Mouse (Mus musculus): ENCODE measurements around the gene Snx29. TPM values are rescaled to one million over a fixed set of nuclear protein-coding genes. Genes with fewer than 3 reads are reported as not detected.
"Not testable (repeated sequence)": the region's sequence is repeated elsewhere in the genome, so short reads cannot be mapped to it uniquely, and the experiment has no call there.

Snx29 gene
- polyA plus RNA-seq, 1 experiment from 2014 or later, result 10.0 TPM

GRCm38 (mm10) chr16:11508341-11508740 lies 185.6 kb downstream of the Snx29 start:
- Histone ChIP-seq H3K27me3 (replicated peaks; ENCODE audit: insufficient read depth, low read length) (no peaks in the 10 kb centered on the region), H3K9me3 (ENCODE audit: low read length) (no peaks in the 10 kb centered on the region), H3K9ac (replicated peaks; ENCODE audit: low read depth) (no peak overlapping the region), H3K4me1 (ENCODE audit: insufficient read depth, low read depth, low read length) (no peaks in the 10 kb centered on the region), H3K27ac (ENCODE audit: low read length) (no peak overlapping the region), H3K36me3 (ENCODE audit: insufficient read depth, low read length) (no peaks in the 10 kb centered on the region), H3K4me2 (replicated peaks; ENCODE audit: low read depth, low read length) (no peak overlapping the region), H3K4me3 (ENCODE audit: low read depth, low read length) (no peak overlapping the region)
- TF ChIP-seq EP300 (IDR thresholded peaks at IDR 0.05) (no peak), CTCF (IDR thresholded peaks at IDR 0.05) (no peak)
- ATAC-seq, result no peak
- 89% methylated on average over 7 of the region's 7 CpGs for WGBS
- no peak for DNase-seq (ENCODE audit: low spot score)

GRCm38 (mm10) chr16:11510416-11510815 lies 187.7 kb downstream of the Snx29 start:
- Histone ChIP-seq H3K27ac (ENCODE audit: low read length) (no peak overlapping the region), H3K9ac (replicated peaks; ENCODE audit: low read depth) (no peak overlapping the region), H3K36me3 (ENCODE audit: insufficient read depth, low read length) (no peaks in the 10 kb centered on the region), H3K9me3 (ENCODE audit: low read length) (no peaks in the 10 kb centered on the region), H3K4me1 (ENCODE audit: insufficient read depth, low read depth, low read length) (no peaks in the 10 kb centered on the region), H3K4me2 (replicated peaks; ENCODE audit: low read depth, low read length) (no peak overlapping the region), H3K27me3 (replicated peaks; ENCODE audit: insufficient read depth, low read length) (no peaks in the 10 kb centered on the region), H3K4me3 (ENCODE audit: low read depth, low read length) (no peak overlapping the region)
- DNase-seq (ENCODE audit: low spot score) (no peak), ATAC-seq (no peak)
- TF ChIP-seq EP300 (IDR thresholded peaks at IDR 0.05) (no peak), CTCF (IDR thresholded peaks at IDR 0.05) (no peak)
- 92% methylated on average over 2 of the region's 2 CpGs for WGBS

GRCm38 (mm10) chr16:11510854-11511253 lies 188.1 kb downstream of the Snx29 start:
- Histone ChIP-seq H3K9ac (replicated peaks; ENCODE audit: low read depth) (no peak overlapping the region), H3K27me3 (replicated peaks; ENCODE audit: insufficient read depth, low read length) (no peaks in the 10 kb centered on the region), H3K36me3 (ENCODE audit: insufficient read depth, low read length) (no peaks in the 10 kb centered on the region), H3K4me2 (replicated peaks; ENCODE audit: low read depth, low read length) (no peak overlapping the region), H3K9me3 (ENCODE audit: low read length) (no peaks in the 10 kb centered on the region), H3K27ac (ENCODE audit: low read length) (no peak overlapping the region), H3K4me1 (ENCODE audit: insufficient read depth, low read depth, low read length) (no peaks in the 10 kb centered on the region), H3K4me3 (ENCODE audit: low read depth, low read length) (no peak overlapping the region)
- 61% methylated on average over 3 of the region's 3 CpGs for WGBS
- DNase-seq (ENCODE audit: low spot score) (no peak), ATAC-seq (no peak)
- TF ChIP-seq EP300 (IDR thresholded peaks at IDR 0.05) (no peak), CTCF (IDR thresholded peaks at IDR 0.05) (no peak)

DNA sequence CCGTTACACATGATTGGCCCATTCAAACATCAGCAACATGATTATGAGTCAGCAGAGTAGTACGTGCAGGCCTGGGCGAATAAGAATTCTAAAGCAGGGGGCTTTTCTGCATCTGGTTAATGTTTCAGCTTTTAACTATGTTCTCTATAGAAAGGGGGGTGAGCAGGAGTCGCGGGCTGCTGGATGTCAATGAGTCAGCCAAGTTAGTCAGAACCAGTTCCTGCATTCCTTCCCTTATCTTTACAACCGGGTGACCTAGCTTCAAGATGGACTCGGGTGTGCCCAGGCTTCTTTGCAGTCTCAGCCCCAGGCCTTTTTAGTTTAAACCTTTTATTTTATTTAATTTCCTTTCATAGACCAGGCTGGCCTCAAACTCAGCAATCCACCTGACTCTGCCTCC lies 189.0 kb downstream of the Snx29 start:
- not testable (repeated sequence) for H3K9ac ChIP-seq (replicated peaks; ENCODE audit: low read depth); H3K9me3 ChIP-seq (ENCODE audit: low read length); H3K27ac ChIP-seq (ENCODE audit: low read length); DNase-seq (ENCODE audit: low spot score); H3K4me3 ChIP-seq (ENCODE audit: low read depth, low read length); ATAC-seq; H3K36me3 ChIP-seq (ENCODE audit: insufficient read depth, low read length); H3K27me3 ChIP-seq (replicated peaks; ENCODE audit: insufficient read depth, low read length); H3K4me1 ChIP-seq (ENCODE audit: insufficient read depth, low read depth, low read length); H3K4me2 ChIP-seq (replicated peaks; ENCODE audit: low read depth, low read length)
- 75% methylated on average over 7 of the region's 7 CpGs for WGBS

- ATAC-seq (no peak), DNase-seq (ENCODE audit: low spot score) (no peak)
- H3K9ac ChIP-seq (replicated peaks; ENCODE audit: low read depth), result no peak overlapping the region
- no peaks in the 10 kb centered on the region for H3K36me3 ChIP-seq (ENCODE audit: insufficient read depth, low read length)
- no peak overlapping the region for H3K4me3 ChIP-seq (ENCODE audit: low read depth, low read length)
- no peaks in the 10 kb centered on the region for H3K9me3 ChIP-seq (ENCODE audit: low read length)
- TF ChIP-seq CTCF (IDR thresholded peaks at IDR 0.05), result no peak
- TF ChIP-seq EP300 (IDR thresholded peaks at IDR 0.05), result no peak
- H3K4me2 ChIP-seq (replicated peaks; ENCODE audit: low read depth, low read length), result no peak overlapping the region
- 96% methylated on average over 2 of the region's 2 CpGs for WGBS
- H3K4me1 ChIP-seq (ENCODE audit: insufficient read depth, low read depth, low read length), result no peaks in the 10 kb centered on the region
- H3K27me3 ChIP-seq (replicated peaks; ENCODE audit: insufficient read depth, low read length), result no peaks in the 10 kb centered on the region
- H3K27ac ChIP-seq (ENCODE audit: low read length), result no peak overlapping the region
These were observed 194.0 kb downstream of the Snx29 start for GRCm38 (mm10) chr16:11516681-11517080.

GRCm38 (mm10) chr16:11517385-11517784 lies 194.7 kb downstream of the Snx29 start:
- no peaks in the 10 kb centered on the region for H3K36me3 ChIP-seq (ENCODE audit: insufficient read depth, low read length)
- no peak for TF ChIP-seq CTCF (IDR thresholded peaks at IDR 0.05)
- no peak for TF ChIP-seq EP300 (IDR thresholded peaks at IDR 0.05)
- H3K27ac ChIP-seq (ENCODE audit: low read length), result no peak overlapping the region
- no peaks in the 10 kb centered on the region for H3K9me3 ChIP-seq (ENCODE audit: low read length)
- ATAC-seq (no peak), DNase-seq (ENCODE audit: low spot score) (no peak)
- no peak overlapping the region for H3K4me3 ChIP-seq (ENCODE audit: low read depth, low read length)
- H3K27me3 ChIP-seq (replicated peaks; ENCODE audit: insufficient read depth, low read length), result no peaks in the 10 kb centered on the region
- H3K4me1 ChIP-seq (ENCODE audit: insufficient read depth, low read depth, low read length), result no peaks in the 10 kb centered on the region
- no peak overlapping the region for H3K9ac ChIP-seq (replicated peaks; ENCODE audit: low read depth)
- H3K4me2 ChIP-seq (replicated peaks; ENCODE audit: low read depth, low read length), result no peak overlapping the region
- 96% methylated on average over 6 of the region's 6 CpGs for WGBS

DNA sequence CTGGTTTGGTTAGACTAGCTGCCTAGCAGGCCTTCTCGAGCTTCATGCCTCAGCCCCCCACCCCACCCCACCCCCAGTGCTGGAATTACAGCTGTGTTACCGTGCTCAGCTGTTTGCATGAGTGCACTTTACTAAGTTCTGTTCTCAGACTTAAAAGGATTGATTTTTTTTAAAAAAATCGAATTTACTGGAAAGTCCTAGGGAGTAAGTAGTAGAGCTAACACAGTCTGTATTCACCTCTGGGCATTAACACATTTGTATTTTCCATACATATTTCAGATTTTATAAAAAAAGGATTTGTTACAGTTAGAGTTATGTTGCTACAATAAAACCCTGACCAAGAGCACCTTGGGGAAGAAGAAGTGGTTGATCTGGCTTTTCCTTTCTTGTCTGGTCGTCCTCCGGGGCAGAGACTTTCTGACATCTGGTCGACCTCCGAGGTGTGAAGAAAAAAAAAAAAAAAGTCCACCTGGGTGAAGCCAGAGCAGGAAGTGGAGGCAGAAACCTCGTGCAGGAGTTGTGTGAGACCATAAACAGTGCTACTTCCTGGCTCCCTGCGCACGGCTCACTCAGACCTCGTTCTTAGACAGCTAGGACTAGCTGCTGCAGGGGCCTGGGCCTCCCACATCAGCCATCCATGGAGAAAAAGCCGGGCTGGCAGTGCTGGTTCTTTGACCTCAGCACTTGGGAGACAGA lies 196.2 kb downstream of the Snx29 start:
- WGBS, result 64% methylated on average over 12 of the region's 12 CpGs
- no peak overlapping the region for H3K4me3 ChIP-seq (ENCODE audit: low read depth, low read length)
- H3K4me1 ChIP-seq (ENCODE audit: insufficient read depth, low read depth, low read length), result no peaks in the 10 kb centered on the region
- no peak overlapping the region for H3K9ac ChIP-seq (replicated peaks; ENCODE audit: low read depth)
- no peaks in the 10 kb centered on the region for H3K9me3 ChIP-seq (ENCODE audit: low read length)
- no peaks in the 10 kb centered on the region for H3K27me3 ChIP-seq (replicated peaks; ENCODE audit: insufficient read depth, low read length)
- ATAC-seq (no peak), DNase-seq (ENCODE audit: low spot score) (peak; percentile 33)
- no peak overlapping the region for H3K4me2 ChIP-seq (replicated peaks; ENCODE audit: low read depth, low read length)
- no peak overlapping the region for H3K27ac ChIP-seq (ENCODE audit: low read length)
- no peak for TF ChIP-seq CTCF (IDR thresholded peaks at IDR 0.05)
- TF ChIP-seq EP300 (IDR thresholded peaks at IDR 0.05), result no peak
- H3K36me3 ChIP-seq (ENCODE audit: insufficient read depth, low read length), result no peaks in the 10 kb centered on the region
